Mouse (Mus musculus) adrenal gland, adult 8-10 months (tissue): Measurements from ENCODE around the gene Plxnb3. TPM values are rescaled to one million over a fixed set of nuclear protein-coding genes. Genes with fewer than 3 reads are reported as not detected.
"Not testable (repeated sequence)": the region's sequence is repeated elsewhere in the genome, so short reads cannot be mapped to it uniquely, and the experiment has no call there.

Experiments
- DNase-seq: peaks from one replicate; pipeline ENCODE4 v3.0.0; 2022
- total RNA-seq, 4 experiments: library from RNA; stranded (reverse); gene quantifications; 2 replicates each; pipeline ENCODE4 v1.2.4; 2022

The Plxnb3 gene
- total RNA-seq, result under 1 TPM; 0.38 to 0.74 (median 0.55) TPM

DNA sequence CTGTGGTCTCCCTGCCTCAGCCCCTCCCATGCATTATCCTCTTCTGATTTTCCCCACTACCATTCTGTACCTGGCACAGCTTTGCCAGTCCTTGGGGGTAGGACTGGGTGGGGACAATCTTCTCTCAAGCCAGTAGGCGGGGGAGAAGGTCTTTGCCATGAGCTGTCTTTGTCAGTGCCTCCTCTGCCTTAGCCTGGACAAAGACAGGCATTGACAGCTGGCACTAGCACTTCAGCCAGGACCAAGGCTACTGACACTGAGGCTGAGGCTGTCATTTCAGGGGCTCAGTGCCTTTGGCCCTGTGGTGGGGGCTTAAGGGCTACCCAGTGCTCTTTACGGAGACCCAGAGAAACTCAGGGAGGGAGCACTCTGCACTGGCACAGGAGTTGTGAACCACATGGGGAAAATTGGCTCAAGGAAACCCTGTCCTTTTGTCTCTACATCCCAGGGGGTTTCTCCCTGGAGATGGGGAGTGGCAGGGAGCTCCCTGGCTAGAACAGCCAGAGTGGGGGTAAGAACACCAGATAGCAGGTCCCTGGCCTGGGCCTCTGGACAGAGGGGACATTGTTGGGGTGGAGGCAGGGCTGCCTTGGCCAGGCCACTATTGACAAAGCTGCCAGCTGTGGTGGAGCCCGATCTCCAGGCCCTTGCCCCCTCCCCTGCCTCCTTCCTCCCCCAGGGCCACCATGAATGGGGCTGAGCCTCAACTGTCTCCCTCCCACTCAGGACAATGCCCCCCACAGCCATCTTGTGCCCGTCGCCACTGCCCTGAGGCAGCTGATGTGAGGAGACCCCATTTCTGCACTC lies at the start of gene Plxnb3:
Gene Plxnb3 (plus strand): TSS at position 757 of the 807 bp plus-strand sequence.
- DNase-seq, result no peak

DNA sequence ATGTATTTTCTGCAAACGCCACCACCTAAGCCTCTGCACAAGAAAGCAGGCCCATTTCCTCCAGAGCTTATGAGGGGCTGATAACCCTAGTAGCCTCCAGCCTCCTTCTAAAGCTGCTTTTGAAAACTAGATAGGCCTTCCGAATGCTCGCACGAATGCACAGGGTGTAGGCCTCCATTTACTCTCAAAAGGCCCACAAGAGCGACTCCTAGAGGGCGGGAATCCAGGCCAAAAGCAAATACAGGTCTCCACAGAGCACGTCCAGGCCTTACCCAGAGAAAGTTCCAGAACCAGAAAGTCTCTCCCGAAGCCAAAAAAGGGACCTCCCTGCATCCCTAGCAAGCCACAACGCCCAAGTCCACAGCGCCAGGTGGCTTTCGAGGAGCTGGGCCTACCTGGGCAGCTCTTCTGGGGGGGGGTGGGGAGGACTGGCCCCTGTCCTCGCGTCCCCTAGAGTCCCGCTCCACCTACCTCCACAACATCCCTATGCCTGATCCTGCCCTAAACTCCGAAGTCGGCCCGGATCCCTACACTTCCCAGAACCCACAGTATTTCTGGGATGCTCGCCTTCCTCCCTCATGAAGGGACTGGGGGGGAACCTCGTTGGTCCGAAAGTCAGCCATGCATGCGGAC lies 41.3 kb upstream of the Plxnb3 start:
- peak; percentile 23 for DNase-seq

DNA sequence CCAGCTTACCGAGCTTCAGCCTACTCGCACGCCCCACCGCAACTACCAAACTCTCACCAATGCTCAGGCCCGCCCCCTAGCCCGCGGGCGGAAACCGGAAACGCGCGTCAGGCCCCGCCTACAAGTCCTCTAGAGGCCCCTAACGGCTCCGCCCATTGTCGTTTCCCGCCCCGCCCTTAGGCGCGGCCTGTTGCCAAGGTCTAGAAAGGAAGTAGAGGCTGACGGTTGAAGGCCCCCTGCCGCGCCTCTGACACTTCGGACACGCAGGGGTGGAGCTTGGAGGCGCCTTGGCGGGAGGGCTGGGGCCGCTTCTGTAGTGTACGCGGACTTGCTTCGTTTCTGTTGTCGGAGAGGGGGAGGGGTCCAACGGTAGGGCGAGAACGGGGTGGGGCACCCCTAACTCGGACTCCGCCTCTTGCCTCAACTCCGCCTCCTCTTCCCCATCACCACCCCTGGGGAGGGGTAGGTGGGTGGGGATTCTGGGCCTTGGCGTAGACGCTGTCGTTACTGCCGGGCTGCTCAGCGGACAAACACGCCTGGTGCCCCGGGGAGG lies 40.7 kb upstream of the Plxnb3 start, which contains the start of the genes Bcap31 and Abcd1:
Gene Bcap31 (minus strand): TSS at position 67 of the 553 bp plus-strand sequence.
Gene Abcd1 (plus strand): TSS at position 489 of the 553 bp plus-strand sequence.
- DNase-seq, result peak; percentile 91

DNA sequence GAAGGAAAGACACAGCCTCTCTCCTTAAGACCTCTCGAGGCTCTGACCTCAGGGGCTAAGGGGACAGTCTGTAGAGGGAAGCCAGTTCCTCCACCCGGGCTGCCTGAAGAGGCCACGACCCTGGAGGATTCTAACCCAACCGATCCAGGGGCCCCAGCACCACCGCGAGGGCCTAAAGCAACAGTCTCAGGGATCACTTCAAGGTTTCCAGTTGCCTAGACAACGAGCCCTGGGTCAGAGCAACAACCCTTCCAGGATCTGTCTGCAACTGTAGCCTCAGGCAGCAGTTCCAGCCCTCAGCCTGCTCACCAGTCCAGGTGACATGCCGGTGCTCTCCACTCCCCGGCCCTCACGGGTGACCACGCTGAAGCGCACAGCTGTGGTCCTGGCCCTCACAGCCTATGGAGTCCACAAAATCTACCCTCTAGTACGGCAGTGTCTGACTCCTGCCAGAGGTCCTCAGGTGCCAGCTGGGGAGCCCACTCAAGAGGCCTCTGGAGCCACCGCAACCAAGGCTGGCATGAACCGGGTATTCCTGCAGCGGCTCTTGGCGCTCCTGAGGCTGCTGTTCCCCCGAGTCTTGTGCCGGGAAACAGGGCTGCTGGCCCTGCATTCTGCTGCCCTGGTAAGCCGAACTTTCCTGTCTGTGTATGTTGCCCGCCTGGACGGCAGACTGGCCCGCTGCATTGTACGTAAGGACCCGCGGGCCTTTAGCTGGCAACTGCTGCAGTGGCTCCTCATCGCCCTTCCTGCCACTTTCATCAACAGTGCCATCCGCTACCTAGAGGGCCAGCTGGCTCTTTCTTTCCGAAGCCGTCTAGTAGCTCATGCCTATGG lies 40.0 kb upstream of the Plxnb3 start:
- no peak for DNase-seq

DNA sequence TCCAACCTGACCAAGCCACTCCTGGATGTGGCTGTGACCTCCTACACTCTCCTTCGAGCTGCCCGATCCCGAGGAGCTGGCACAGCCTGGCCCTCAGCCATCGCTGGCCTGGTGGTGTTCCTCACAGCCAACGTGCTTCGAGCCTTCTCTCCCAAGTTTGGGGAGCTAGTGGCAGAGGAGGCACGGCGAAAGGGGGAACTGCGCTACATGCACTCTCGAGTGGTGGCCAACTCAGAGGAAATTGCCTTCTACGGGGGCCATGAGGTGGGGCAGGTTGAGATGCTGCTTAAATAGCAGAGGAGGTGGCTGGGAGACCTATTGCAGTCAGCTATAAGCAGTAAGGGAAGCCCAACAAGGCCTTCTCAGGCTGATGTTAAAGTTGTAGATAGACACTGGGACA lies 39.2 kb upstream of the Plxnb3 start:
- no peak for DNase-seq

DNA sequence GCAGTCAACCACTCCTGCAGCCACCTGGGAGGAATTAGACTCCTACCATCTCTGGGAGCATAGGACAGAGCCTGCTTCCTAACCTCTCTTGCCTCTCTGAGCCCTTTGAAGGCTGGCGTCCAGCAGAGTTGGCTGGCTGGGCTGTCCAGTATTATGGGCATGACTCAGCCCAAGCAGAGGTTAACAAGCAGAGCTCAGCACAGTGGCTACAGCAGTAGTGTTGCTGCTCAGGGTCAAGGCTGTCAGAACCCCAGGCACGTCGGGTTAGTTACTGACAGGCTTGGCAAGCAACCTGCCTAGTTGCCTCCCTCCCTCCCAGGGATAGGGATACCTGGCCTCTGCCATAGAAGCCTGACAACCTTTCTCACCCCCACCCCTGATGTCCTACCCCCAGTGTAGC lies 38.6 kb upstream of the Plxnb3 start:
- peak; percentile 69 for DNase-seq

DNA sequence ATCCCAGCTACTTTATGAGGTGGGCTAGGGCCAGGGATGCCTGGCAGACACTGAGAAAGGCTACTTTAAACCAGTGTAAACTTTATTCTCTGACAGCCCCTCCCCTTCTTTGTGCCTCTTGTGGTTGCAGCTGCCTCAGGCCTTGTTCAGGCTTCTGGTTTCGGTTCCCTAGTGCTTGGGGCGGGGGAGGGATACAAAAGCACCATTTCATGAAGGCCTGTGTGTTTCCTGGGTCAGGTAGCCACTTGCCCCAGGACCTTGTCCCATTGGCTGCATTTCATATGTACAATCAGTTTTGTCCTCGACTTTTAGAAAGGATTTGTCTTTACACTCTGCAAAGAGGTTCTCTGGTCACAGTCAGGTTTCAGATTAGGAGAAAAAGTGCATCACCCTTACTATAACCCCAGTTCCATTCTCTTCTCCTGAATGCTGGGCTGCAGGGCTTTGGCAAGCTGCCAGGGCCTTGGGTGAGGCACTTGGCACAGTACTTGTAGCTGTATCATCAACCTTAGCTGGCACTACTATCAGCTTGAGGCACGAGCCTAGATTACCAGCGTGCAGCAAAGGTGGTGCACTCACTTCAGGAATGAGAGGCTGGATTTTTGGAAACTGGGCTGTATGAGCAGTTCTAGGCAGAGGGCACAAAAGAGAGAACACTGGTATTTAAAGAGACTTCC lies 38.1 kb upstream of the Plxnb3 start:
- peak; percentile 64 for DNase-seq

DNA sequence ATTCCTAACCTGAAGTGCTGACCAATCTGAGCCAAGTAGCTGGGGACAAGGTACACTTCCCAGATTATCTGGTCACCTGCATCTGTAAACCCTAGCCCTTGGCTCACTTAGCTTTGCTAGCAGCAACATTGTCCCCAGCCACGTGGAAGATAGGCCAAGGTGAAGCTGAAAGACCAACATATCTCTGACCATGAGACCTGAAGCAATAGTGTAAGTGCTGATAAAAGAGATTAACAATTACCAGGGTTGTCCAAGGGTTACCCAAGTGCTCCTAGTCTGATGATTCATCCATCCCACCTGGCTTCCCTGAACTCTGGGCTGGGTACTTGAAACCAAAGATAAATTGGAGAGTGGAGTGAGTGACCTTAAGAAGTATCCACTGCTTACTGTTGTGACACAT lies 26.0 kb upstream of the Plxnb3 start:
- DNase-seq, result no peak

DNA sequence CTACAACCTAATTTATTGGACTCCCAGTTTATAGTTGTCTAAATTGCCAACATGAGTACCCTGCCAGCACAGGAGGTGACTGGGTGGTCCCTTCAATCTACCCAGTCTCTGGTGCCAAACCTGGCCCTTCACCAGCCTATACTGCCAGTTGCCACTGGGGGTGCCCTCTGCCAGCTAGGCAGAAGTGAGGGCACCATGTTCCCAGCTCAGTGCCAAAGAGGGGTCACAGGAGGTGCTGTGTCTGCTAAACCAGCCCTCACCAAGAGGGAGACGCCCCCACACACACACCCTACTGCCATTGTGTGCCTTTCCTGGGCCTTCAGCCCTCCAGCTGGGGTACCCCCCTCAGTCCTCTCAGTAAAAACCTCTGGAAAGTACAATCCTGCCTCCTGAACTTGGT lies 18.7 kb upstream of the Plxnb3 start:
- no peak for DNase-seq

DNA sequence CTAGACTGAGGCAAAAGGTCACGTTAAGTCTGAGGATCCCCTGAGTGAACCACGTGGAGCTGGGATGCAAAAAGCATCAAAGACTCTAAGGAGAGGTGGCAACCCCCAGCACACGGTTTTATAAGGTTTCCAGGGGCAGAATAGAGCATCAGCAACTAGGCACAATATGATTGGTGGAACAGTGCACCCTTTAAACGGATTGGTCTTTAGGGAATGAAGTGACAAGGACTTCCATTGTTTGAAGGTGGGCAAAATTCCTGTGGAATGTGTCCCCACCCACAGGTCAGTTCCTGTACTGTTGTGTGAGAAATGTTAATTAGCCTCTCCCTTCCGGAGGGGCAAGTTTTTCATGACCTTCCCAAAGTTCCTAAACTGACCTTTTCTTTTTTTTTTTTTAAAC lies 17.7 kb upstream of the Plxnb3 start:
- DNase-seq, result no peak

DNA sequence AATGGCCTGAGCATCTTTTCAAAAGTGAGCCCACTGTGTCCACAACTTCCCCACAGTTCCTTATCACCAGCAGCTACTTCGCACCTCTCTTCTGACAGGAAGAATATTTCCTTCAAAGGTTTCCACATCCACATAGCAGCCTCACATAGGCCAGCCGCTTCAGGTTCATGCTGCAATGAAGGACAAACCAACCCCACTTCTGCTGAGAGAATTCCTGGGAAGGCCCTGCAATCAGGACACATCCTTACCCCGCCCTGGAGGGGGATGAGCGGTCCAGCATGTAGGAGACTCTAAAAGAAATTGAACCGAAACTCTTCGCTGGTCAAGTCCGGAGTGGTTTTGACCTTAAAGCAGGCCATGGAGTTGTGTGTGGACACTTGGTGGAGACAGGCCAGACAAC lies 17.0 kb upstream of the Plxnb3 start:
- not testable (repeated sequence) for DNase-seq

DNA sequence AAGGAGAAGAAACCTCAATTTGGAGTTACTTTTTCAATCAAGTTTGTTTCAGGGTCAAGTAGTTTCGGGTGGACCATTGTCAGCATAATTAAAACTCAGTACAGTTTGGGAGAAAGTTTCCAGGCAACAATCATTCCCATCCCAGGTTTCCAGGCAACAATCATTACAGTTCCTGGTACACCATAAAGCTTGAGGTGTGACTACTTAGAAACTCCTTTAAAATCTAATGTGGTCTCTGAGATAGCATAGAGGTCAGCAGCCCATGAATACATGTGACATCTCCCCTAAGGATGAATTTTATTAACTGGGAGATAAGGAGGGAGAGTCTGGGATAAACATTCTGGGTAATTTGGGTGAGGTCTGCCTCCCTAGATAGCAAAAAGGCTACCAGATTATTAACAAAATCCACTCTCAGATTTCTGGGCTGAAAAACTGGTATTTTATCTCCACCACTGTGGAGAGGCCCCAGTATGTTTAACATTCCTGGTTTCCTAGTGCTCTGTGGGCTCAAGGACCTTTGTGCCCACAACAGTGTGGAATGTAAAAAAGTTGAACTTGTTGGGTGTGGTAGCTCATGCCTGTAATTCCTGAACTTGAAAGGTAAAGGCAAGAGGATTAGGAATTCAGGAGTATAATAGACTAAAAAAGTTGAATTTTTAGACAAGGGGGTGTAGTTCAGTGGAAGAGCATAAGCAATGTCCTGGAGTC lies 12.0 kb upstream of the Plxnb3 start:
- DNase-seq, result no peak

DNA sequence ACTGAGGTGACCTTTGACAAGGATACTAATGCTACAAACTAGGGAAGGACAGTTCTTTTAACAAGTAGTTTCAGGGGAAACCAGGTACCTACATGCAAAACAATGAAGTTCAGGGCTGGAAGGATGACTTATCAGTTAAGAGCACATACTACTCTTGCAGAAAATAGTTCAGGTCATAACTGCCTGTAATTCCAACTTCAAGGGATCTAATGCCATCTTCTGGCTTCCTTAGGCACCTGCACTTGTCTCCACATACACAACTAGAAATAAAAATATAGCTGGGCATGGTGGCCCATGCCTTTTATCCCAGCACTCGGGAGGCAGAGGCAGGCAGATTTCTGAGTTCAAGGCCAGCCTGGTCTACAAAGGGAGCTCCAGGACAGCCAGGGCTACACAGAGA lies 7.9 kb upstream of the Plxnb3 start:
- no peak for DNase-seq

DNA sequence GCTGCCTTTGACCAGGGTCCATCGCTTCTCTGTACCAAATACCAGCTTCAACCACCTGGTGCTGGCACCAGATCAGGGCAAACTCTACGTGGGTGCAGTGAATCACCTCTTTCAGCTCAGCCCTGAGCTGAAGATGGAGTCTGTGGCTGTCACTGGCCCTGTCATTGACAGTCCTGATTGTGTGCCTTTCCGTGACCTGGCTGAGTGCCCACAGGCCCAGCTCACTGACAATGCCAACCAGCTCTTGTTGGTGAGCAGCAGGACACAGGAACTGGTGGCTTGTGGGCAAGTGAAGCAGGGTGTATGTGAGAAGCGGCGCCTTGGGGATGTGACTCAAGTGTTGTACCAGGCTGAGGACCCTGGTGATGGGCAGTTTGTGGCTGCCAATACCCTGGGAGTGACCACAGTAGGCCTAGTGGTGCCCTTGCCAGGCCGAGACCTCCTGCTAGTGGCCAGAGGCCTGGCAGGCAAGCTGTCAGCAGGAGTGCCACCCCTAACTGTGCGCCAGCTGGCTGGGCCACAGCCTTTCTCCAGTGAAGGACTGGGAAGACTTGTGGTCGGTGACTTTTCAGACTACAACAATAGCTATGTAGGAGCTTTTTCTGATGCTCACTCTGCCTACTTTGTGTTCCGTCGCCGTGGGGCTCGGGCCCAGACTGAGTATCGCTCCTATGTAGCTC lies 1.9 kb downstream of the Plxnb3 start:
- DNase-seq, result no peak

DNA sequence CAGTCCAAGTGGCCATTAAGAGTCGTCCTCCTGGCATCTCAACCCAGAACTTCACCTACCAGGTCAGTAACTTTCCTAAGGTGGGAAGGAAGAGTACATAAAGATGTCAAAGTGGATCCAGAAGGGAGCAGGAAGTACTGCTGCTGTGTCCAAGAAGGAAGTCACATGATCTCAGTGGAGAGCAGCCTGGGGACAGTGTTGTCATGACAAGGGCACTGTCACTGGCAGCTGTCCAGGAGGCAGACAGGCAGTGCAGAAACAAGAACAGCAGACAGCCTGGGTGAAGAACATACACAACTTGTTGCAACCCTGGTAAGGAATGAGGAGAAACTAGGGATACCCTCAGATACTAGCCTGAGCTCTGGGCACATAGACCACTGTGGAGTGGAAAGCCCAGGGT lies 8.4 kb downstream of the Plxnb3 start:
- peak; percentile 64 for DNase-seq

DNA sequence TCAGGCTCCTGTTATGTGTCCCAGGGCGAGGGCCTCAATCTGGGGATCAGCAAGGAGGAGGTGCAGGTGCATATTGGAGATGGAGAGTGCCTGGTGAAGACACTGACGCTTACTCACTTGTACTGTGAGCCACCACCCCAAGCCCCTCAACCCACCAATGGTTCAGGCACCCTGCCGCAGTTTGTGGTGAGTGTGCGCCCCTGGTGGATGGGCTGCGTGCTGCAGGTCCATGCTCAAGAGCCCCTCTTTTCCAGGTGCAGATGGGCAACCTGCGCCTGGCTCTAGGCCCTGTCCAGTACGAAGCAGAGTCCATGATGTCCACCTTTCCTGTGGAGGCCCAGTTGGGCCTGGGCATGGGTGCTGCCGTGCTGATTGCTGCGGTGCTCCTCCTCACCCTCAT lies 10.4 kb downstream of the Plxnb3 start:
- no peak for DNase-seq

DNA sequence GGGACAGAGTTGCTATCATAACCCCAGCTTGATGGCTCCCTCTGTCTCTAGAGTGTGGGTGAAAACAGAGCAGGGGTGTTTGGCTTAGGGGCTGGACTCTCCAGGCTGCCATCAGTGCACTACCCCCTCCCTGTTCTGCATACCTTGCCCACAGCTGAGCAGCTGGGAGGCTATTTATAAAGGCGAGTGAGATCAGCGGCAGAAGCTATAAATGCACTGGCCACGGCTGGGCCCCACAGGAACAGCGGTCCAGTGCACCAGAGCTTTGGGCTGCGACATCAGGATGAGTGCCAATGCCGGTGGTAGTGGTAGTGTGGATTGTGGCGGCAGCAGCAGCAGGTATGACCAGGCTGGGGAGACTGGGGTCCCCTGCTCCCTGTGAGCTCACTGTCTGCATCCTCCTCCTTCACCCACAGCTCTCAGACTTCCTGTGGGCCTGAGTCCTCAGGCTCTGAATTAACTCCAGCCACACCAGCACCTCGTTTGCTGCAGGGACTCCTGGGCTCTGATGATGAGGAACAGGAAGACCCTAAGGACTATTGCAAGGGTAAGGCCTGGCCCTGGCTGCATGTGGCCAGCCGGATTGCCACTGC lies 17.4 kb downstream of the Plxnb3 start, which contains the start of gene Srpk3:
Gene Srpk3 (plus strand): TSS at position 238 of the 593 bp plus-strand sequence.
- DNase-seq, result no peak

DNA sequence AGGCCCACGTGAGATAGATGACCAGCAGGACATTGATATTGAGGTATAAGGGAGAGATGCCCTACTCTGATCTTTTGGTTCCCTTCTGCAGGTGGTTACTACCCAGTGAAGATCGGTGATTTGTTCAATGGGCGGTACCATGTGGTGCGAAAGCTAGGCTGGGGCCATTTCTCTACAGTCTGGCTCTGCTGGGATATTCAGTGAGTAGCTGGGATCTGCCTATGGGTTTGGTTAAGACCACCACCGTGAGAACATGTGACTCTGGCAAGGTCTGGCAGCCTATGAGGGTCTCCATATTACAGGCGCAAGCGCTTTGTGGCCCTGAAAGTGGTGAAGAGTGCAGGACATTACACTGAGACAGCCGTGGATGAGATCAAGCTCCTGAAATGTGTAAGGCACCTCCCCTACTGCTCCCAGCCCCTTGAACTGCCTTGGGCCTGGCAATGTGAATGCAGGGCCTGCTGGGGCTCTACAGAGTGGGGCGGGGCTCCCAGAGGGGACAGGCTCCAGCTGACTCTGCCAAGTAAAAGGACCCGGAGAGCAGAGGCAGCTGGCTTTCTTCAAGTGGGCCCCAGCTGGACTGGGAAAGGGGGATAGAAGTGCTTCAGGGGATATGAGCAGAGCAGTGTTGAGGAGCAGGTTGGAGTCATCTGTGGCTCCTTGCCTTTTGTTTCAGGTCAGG lies 18.1 kb downstream of the Plxnb3 start:
- DNase-seq, result no peak

DNA sequence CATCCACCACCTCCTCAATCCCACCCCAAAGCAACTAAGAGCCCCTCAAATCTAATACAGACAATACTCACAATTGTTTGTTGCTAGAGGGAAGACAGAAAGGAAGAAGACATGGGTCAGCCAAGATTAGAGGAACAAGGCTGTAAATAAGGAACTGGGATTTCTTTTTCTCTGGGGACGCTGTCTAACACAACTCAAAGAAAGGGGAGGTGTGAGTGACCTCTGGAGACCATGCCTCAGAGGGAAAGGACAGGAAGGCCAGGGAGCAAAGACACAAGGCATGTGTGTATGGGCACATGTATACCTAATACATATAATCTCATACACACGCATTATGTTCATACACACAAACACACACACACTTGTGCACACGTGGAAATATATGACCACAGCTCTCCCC lies 25.3 kb downstream of the Plxnb3 start:
- DNase-seq, result no peak

DNA sequence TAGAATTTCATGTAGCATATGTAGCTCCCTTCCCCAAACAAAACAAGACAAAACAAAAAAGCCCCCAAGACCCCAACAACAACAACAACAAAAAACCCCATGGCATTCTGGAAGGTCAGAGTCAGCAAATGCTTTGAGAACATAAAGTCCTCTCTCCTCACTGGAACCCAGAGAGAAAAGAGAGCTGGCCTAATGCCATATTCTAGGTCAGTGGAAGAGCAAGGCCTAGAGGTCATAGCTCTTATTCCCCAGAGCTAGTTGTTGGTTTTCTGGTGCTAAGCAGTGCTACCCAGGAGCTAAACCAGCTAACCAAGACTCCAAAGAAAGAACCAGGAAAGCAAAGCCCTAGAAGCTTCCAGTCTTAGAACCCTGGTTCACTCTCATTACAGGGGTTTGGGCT lies 28.8 kb downstream of the Plxnb3 start:
- DNase-seq, result no peak
